Mouse (Mus musculus) intestine, postnatal 0 days (tissue): ENCODE measurements around the gene Fzd5. TPM values are rescaled to one million over a fixed set of nuclear protein-coding genes. Genes with fewer than 3 reads are reported as not detected.

Experiments used
- ATAC-seq: fragments of 200-750 bp; cut with Nextera tagmentation; 2 replicates; pipeline ENCODE4 v1.8.0; 2017; ENCODE audit warnings: mild to moderate bottlenecking, moderate TSS enrichment, moderate library complexity
- H3K27ac ChIP-seq: fragments of 300-500 bp; sonication (generic); 2 replicates; pipeline ENCODE4 v1.5.1; 2014; ENCODE audit warnings: mild to moderate bottlenecking, low read depth, low read length, moderate library complexity
- H3K27me3 ChIP-seq: fragments of 300-500 bp; sonication (generic); replicated peaks from 2 replicates; pipeline ENCODE4 v1.6.1; 2014; ENCODE audit warnings: low read length, mixed read lengths; ENCODE audit not compliant: control insufficient read depth, insufficient read depth
- H3K36me3 ChIP-seq: fragments of 300-500 bp; sonication (generic); 2 replicates; pipeline ENCODE4 v1.6.1; 2014; ENCODE audit warnings: mild to moderate bottlenecking, moderate library complexity; ENCODE audit not compliant: control insufficient read depth, insufficient read depth
- H3K4me1 ChIP-seq: fragments of 300-500 bp; sonication (generic); replicated peaks from 2 replicates; pipeline ENCODE4 v1.6.1; 2014; ENCODE audit warnings: antibody characterized with exemption, low read length, mixed read lengths; ENCODE audit not compliant: control insufficient read depth, insufficient read depth
- H3K4me2 ChIP-seq: fragments of 300-500 bp; sonication (generic); replicated peaks from 2 replicates; pipeline ENCODE4 v1.6.1; 2014; ENCODE audit warnings: low read depth, mild to moderate bottlenecking, moderate library complexity
- H3K4me3 ChIP-seq: fragments of 300-500 bp; sonication (generic); 2 replicates; pipeline ENCODE4 v1.5.1; 2014; ENCODE audit warnings: low read depth, low read length
- H3K9ac ChIP-seq: fragments of 300-500 bp; sonication (generic); 2 replicates; pipeline ENCODE4 v1.6.1; 2014; ENCODE audit warnings: mild to moderate bottlenecking, low read depth, low read length
- H3K9me3 ChIP-seq: fragments of 300-500 bp; sonication (generic); 2 replicates; pipeline ENCODE4 v1.6.1; 2016; ENCODE audit warnings: mixed run types; ENCODE audit not compliant: control insufficient read depth
- CTCF ChIP-seq: sonication (generic); IDR thresholded peaks from 2 replicates; pipeline ENCODE4 v1.5.1; 2016; ENCODE audit warnings: low read depth, mild to moderate bottlenecking, control low read depth, antibody characterized with exemption, moderate library complexity
- WGBS: fragments of 180-500 bp; shearing (Covaris S2); extraction: QIAGEN DNeasy Blood & Tissue Kit; methylation state at CpG from one replicate; pipeline ENCODE4 v1.1.7; 2014; 5-methylcytosine and 5-hydroxymethylcytosine counted together
- polyA plus RNA-seq: library from polyadenylated mRNA; unstranded; fragments of >200 nt; fragmentation: Nextera tagmentation; extraction: Ambion mirVana; gene quantifications from 2 replicates; pipeline ENCODE4 v1.2.1, GENCODE M21; 2015

The Fzd5 gene
- 4.7 and 5.6 TPM in 2 replicates for polyA plus RNA-seq

DNA sequence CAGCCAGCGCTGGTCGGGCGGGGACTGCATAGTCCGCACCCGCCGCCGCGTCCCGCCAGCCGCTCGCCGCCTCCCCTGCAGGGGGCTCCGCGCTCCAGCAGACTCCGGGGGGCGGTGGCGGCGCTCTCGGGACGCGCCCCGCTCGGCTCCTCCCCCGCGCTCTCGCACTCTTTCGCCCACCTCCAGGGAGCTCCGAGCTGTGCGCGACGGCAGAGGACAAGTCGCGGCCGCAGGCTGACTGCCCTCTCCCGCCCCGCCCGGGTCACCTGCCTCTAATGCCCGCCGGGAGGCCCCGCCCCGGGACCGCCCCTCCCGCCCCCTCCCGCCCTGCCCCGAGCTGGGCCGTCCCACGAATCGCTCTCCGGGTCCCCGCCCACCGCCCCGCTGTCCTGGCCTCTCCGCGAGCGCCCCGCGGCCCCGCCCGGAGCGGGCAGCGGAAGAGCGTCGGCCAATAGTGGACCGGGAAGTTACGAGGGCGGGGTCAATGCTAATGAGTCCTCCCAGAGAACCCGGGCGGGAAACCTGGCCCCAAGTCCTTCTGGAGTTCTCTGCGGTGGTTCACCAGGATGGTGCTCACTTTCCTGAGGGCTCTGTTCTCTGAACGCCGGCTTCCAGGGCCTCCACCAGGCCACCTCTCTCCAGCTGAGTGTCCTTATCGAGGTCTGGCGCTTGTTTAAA, at the start of gene Fzd5:
TSS of gene Fzd5 (minus strand) at position 250 of the 678 bp plus-strand sequence.
- peak within 1 kb of the TSS; percentile 89 for H3K27ac ChIP-seq
- H3K4me1 ChIP-seq: peaks cover 3% of the 10 kb centered on the region; the same call in 1 of the 2 replicates
- no peaks in the 10 kb centered on the region for H3K9me3 ChIP-seq
- ATAC-seq: peak; percentile 93
- peaks cover 11% of the 10 kb centered on the region; the same call in 1 of the 2 replicates for H3K36me3 ChIP-seq
- peak; percentile 75 for TF ChIP-seq CTCF
- WGBS: 1% methylated on average over 48 of the region's 73 CpGs
- H3K27me3 ChIP-seq: no peaks in the 10 kb centered on the region
- peak within 1 kb of the TSS; percentile 81 for H3K9ac ChIP-seq
- H3K4me2 ChIP-seq: peak within 1 kb of the TSS; percentile 94
- H3K4me3 ChIP-seq: peak within 1 kb of the TSS; percentile 81

DNA sequence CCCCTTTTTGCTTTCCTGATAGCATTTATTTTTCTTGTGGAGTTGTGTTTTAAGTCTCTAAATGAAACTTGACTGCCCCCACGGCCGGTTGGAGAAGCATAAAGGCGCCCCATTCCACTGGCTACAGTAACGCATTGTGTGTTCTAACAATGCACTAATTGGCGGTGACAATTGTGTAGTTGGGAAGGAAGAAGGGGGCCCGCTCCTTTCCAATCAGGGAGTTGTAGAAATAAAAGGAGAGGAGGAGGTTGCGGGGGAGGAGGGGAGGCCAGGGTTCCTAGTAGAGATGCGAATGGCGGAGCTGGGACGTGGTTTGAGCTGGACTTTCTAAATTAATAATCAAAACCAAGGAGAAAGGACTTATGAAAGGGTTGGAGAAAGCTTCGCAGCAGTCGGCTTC, 42.3 kb upstream of the Fzd5 start:
- no peak for ATAC-seq
- Histone ChIP-seq H3K27me3 (no peaks in the 10 kb centered on the region), H3K9me3 (no peaks in the 10 kb centered on the region), H3K36me3 (no peaks in the 10 kb centered on the region), H3K4me1 (no peaks in the 10 kb centered on the region), H3K4me3 (no peak overlapping the region), H3K27ac (no peak overlapping the region), H3K9ac (no peak overlapping the region), H3K4me2 (no peak overlapping the region)
- WGBS: 92% methylated on average over 12 of the region's 12 CpGs
- TF ChIP-seq CTCF: no peak

DNA sequence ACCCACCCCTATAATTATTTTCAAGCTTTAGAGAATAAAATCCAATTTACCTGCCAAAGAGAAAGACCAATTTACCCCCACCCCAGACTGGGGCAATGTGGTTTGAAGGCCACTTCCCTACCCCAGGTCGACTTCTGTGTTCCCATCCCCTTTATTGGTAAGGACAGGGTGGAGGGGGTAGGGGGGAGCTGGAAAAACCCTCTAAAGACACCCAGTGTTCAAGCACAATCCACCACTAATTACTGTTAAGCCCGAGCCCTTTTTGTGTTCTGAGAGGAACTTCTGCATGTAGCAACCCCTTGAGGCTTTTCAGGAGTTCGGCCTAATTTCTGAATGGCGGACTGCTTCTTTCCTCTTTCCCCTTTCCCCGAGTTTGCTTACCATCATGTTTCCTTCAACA, 41.9 kb upstream of the Fzd5 start:
- Histone ChIP-seq H3K9me3 (no peaks in the 10 kb centered on the region), H3K4me2 (no peak overlapping the region), H3K4me1 (no peaks in the 10 kb centered on the region), H3K9ac (no peak overlapping the region), H3K36me3 (no peaks in the 10 kb centered on the region), H3K27ac (no peak overlapping the region), H3K27me3 (no peaks in the 10 kb centered on the region), H3K4me3 (no peak overlapping the region)
- TF ChIP-seq CTCF: no peak
- 78% methylated on average over 5 of the region's 5 CpGs for WGBS
- no peak for ATAC-seq

DNA sequence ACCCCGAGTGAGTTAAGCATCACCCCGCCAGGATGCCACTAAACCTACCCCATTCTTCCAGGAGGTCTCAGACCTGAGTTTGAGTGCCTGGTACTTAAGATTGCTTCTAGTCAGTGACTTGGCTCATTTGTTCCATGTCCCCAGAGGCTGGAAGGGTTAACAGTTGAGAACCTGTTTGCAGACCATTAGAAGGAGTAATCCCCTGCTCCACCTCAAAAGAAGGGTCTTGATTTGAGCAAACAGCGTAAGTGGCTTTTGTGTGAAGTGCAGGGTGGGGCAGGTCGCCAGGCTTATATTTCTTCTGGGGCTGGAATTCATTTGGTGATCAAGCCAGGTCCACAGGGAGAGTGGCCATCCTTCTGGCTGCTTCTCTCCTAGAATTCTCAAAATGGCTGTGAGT, 35.8 kb upstream of the Fzd5 start:
- no peaks in the 10 kb centered on the region for H3K36me3 ChIP-seq
- no peak overlapping the region for H3K4me2 ChIP-seq
- no peaks in the 10 kb centered on the region for H3K9me3 ChIP-seq
- no peak overlapping the region for H3K4me3 ChIP-seq
- H3K4me1 ChIP-seq: no peaks in the 10 kb centered on the region
- 79% methylated on average over 4 of the region's 4 CpGs for WGBS
- no peak overlapping the region for H3K27ac ChIP-seq
- no peak overlapping the region for H3K9ac ChIP-seq
- ATAC-seq: no peak
- TF ChIP-seq CTCF: no peak
- H3K27me3 ChIP-seq: no peaks in the 10 kb centered on the region

DNA sequence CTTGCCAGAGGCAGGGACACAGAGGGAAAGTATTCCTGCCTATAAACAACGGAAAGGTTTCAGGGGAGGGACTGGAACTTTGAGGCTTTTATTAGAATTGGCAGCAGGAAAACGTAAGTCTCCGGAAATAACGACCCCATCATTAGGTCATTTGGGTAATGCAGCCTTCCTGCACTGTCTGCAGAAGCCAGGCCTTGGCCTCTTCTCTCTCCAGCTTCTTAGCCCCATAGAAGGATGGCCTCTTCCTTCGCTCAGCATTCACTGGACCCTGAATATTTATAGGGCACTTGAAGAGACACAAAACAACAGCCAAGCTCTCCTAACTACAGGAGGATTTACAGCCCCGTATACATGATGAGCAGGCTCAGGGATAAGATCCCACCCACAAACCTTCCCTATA, 32.6 kb upstream of the Fzd5 start:
- 54% methylated on average over 6 of the region's 6 CpGs for WGBS
- no peak overlapping the region for H3K9ac ChIP-seq
- no peak overlapping the region for H3K27ac ChIP-seq
- H3K4me1 ChIP-seq: no peaks in the 10 kb centered on the region
- H3K27me3 ChIP-seq: no peaks in the 10 kb centered on the region
- TF ChIP-seq CTCF: no peak
- H3K4me3 ChIP-seq: no peak overlapping the region
- H3K36me3 ChIP-seq: no peaks in the 10 kb centered on the region
- H3K4me2 ChIP-seq: no peak overlapping the region
- no peaks in the 10 kb centered on the region for H3K9me3 ChIP-seq
- no peak for ATAC-seq

DNA sequence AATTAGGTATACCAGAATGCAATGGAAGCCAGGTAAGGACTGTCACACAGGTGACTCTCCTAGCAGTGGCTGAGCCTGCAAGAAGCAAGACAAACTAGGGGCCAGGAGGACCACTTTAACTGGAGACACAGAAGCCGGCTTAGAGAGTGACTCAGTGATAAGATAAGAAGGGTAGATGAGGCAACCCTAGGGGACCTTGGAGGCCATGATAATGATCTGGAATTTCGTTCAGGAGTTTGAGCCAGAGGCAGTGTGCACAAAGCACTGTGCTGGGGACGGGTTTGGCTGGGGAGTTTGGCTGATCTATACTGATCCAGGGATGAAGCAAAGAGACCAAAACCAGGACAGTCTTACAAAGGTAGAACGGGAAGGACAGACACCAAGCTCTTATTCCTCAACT, 24.1 kb upstream of the Fzd5 start:
- 44% methylated on average over 4 of the region's 4 CpGs for WGBS
- Histone ChIP-seq H3K4me3 (no peak overlapping the region), H3K27me3 (no peaks in the 10 kb centered on the region), H3K36me3 (no peaks in the 10 kb centered on the region), H3K9ac (no peak overlapping the region), H3K27ac (no peak overlapping the region), H3K4me1 (peaks cover 4% of the 10 kb centered on the region; the same call in 1 of the 2 replicates), H3K4me2 (no peak overlapping the region), H3K9me3 (0 out of 2 replicates have a peak, but pooled peaks cover 4% of the 10 kb centered on the region)
- ATAC-seq: no peak
- no peak for TF ChIP-seq CTCF
